7 mouse cellular contexts compared by ENCODE assay signal in the genomic region with DNA sequence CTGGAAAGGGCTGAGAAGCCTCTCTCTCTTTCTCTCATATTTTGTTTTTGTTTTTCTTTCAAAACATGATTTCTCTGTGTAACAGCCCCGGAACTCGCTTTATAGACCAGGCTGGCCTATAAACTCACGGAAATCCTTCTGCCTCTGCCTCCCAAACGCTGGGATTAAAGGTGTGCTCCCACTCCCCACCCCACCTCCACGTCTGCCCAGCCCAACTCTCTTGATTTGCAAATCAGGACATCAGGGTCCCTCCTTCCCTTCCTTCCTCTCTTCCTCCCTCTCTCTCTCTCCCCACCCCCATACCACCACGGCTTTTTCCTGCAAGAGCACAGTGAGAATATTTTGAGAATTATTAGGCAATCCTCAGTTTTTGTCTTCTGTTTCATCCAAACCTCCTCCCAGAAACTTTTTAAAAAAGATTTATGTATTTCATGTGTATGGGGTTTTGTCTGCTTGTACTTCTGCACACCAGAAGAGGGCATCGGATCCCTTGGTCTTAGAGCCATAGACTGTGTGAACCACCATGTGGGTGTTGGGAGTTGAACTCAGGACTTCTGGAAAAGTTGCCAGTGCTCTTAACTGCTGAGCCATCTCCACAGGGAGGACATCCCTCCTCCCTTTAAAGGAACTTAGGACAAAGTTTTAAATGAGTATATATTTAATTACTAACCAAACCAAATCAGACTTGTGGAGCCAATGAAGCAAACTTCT. TPM values are rescaled to one million over a fixed set of nuclear protein-coding genes. Genes with fewer than 3 reads are reported as not detected.
DNase-seq lines count a peak whose midpoint lies in the region; ATAC-seq lines count a peak whose summit lies in the region.

No protein-coding gene starts in this region.

- no peak overlapping the region for H3K4me3 ChIP-seq in heart, embryonic 15.5 days
- H3K4me3 ChIP-seq in heart, embryonic 11.5 days (ENCODE audit: low read depth, low read length): no peak overlapping the region
- no peak overlapping the region for H3K4me3 ChIP-seq in midbrain, embryonic 14.5 days (replicated peaks; ENCODE audit: low read depth, low read length)
- no peak overlapping the region for H3K4me3 ChIP-seq in midbrain, embryonic 11.5 days (ENCODE audit: low read depth, low read length)
- H3K4me3 ChIP-seq in limb, embryonic 12.5 days (replicated peaks): no peak overlapping the region

- no peak for ATAC-seq in heart, embryonic 15.5 days (replicated peaks; ENCODE audit: insufficient number of reproducible peaks, insufficient read depth, low FRiP score, low read depth)
- ATAC-seq in heart, embryonic 11.5 days (replicated peaks; ENCODE audit: insufficient number of reproducible peaks, low FRiP score, low TSS enrichment): no peak
- ATAC-seq in midbrain, embryonic 14.5 days (ENCODE audit: low FRiP score, low TSS enrichment): no peak
- no peak for ATAC-seq in midbrain, embryonic 11.5 days (ENCODE audit: low FRiP score)
- no peak for ATAC-seq in limb, embryonic 12.5 days (ENCODE audit: insufficient number of reproducible peaks, insufficient read depth, low FRiP score, low TSS enrichment, low read depth)
- no peak for ATAC-seq in inflammation-experienced regulatory T-cells, adult 6 months

- H3K27me3 ChIP-seq in heart, embryonic 15.5 days: no peaks in the 10 kb centered on the region
- H3K27me3 ChIP-seq in heart, embryonic 11.5 days (ENCODE audit: control insufficient read depth, insufficient read depth, low read length): no peaks in the 10 kb centered on the region
- H3K27me3 ChIP-seq in midbrain, embryonic 14.5 days (ENCODE audit: control insufficient read depth, insufficient read depth, low read length): no peaks in the 10 kb centered on the region
- no peaks in the 10 kb centered on the region for H3K27me3 ChIP-seq in midbrain, embryonic 11.5 days (ENCODE audit: control insufficient read depth, insufficient read depth, low read length)
- H3K27me3 ChIP-seq in limb, embryonic 12.5 days: no peaks in the 10 kb centered on the region

- no peaks in the 10 kb centered on the region for H3K9me3 ChIP-seq in heart, embryonic 15.5 days (replicated peaks)
- no peaks in the 10 kb centered on the region for H3K9me3 ChIP-seq in heart, embryonic 11.5 days (replicated peaks; ENCODE audit: control insufficient read depth, low read length)
- 0 out of 2 replicates have a peak, but pooled peaks cover 7% of the 10 kb centered on the region for H3K9me3 ChIP-seq in midbrain, embryonic 14.5 days (ENCODE audit: control insufficient read depth, low read length)
- H3K9me3 ChIP-seq in midbrain, embryonic 11.5 days (ENCODE audit: control insufficient read depth, low read length): no peaks in the 10 kb centered on the region
- H3K9me3 ChIP-seq in limb, embryonic 12.5 days: no peaks in the 10 kb centered on the region

- peak overlapping the region; percentile 73; the same call in 1 of the 2 replicates for H3K4me2 ChIP-seq in heart, embryonic 15.5 days
- H3K4me2 ChIP-seq in heart, embryonic 11.5 days: no peak overlapping the region
- peak overlapping the region; percentile 65 for H3K4me2 ChIP-seq in midbrain, embryonic 14.5 days (ENCODE audit: low read length)
- no peak overlapping the region for H3K4me2 ChIP-seq in midbrain, embryonic 11.5 days
- H3K4me2 ChIP-seq in limb, embryonic 12.5 days: peak overlapping the region; percentile 61; the same call in 1 of the 2 replicates

- 68% methylated on average over 7 of the region's 7 CpGs for WGBS in heart, embryonic 15.5 days
- WGBS in heart, embryonic 11.5 days (ENCODE audit: insufficient replicate concordance): 74% methylated on average over 7 of the region's 7 CpGs
- WGBS in midbrain, embryonic 14.5 days: 76% methylated on average over 7 of the region's 7 CpGs
- WGBS in midbrain, embryonic 11.5 days: 80% methylated on average over 7 of the region's 7 CpGs
- 75% methylated on average over 7 of the region's 7 CpGs for WGBS in limb, embryonic 12.5 days

- 0 out of 2 replicates have a peak, but pooled peaks cover 4% of the 10 kb centered on the region for H3K36me3 ChIP-seq in heart, embryonic 15.5 days
- no peaks in the 10 kb centered on the region for H3K36me3 ChIP-seq in heart, embryonic 11.5 days (ENCODE audit: control insufficient read depth, insufficient read depth, low read length)
- H3K36me3 ChIP-seq in midbrain, embryonic 14.5 days (ENCODE audit: control insufficient read depth, insufficient read depth, low read length): no peaks in the 10 kb centered on the region
- H3K36me3 ChIP-seq in midbrain, embryonic 11.5 days (ENCODE audit: control insufficient read depth, insufficient read depth, low read length): no peaks in the 10 kb centered on the region
- peaks cover 16% of the 10 kb centered on the region; the same call in 1 of the 2 replicates for H3K36me3 ChIP-seq in limb, embryonic 12.5 days

- no peak for DNase-seq in midbrain, embryonic 14.5 days
- DNase-seq in midbrain, embryonic 11.5 days (ENCODE audit: low spot score, missing footprints): no peak
- no peak for DNase-seq in gastrocnemius, postnatal 14 days

- intact Hi-C loops in gastrocnemius, postnatal 14 days (cut with DNase I; ENCODE audit: low total_unique reads): no loop called here

- 0 out of 2 replicates have a peak, but pooled peaks cover 2% of the 10 kb centered on the region for H3K4me1 ChIP-seq in heart, embryonic 15.5 days (replicated peaks)
- H3K4me1 ChIP-seq in heart, embryonic 11.5 days (ENCODE audit: control insufficient read depth, insufficient read depth, low read length): no peaks in the 10 kb centered on the region; the same call in 1 of the 2 replicates
- no peaks in the 10 kb centered on the region for H3K4me1 ChIP-seq in midbrain, embryonic 14.5 days (ENCODE audit: control insufficient read depth, insufficient read depth, low read length)
- H3K4me1 ChIP-seq in midbrain, embryonic 11.5 days (ENCODE audit: control insufficient read depth, insufficient read depth, low read length): peaks cover 3% of the 10 kb centered on the region; the same call in 1 of the 2 replicates
- peaks cover 5% of the 10 kb centered on the region; the same call in 1 of the 2 replicates for H3K4me1 ChIP-seq in limb, embryonic 12.5 days (replicated peaks)

- no peak overlapping the region for H3K9ac ChIP-seq in heart, embryonic 15.5 days
- H3K9ac ChIP-seq in heart, embryonic 11.5 days (ENCODE audit: low read depth, low read length): no peak overlapping the region
- no peak overlapping the region for H3K9ac ChIP-seq in midbrain, embryonic 14.5 days (replicated peaks; ENCODE audit: low read length)
- H3K9ac ChIP-seq in midbrain, embryonic 11.5 days (ENCODE audit: low read length): no peak overlapping the region
- no peak overlapping the region for H3K9ac ChIP-seq in limb, embryonic 12.5 days (replicated peaks)

- H3K27ac ChIP-seq in heart, embryonic 15.5 days: no peak overlapping the region
- no peak overlapping the region for H3K27ac ChIP-seq in heart, embryonic 11.5 days (ENCODE audit: low read depth, low read length)
- no peak overlapping the region for H3K27ac ChIP-seq in midbrain, embryonic 14.5 days (replicated peaks; ENCODE audit: low read depth, low read length)
- no peak overlapping the region for H3K27ac ChIP-seq in midbrain, embryonic 11.5 days (ENCODE audit: low read depth, low read length)
- no peak overlapping the region for H3K27ac ChIP-seq in limb, embryonic 12.5 days

RNA-seq across cellular contexts. Expression of a gene that starts 0.9 kb away (rescaled TPM):
- 6.2 and 6.4 TPM in 2 replicates for polyA plus RNA-seq in heart, embryonic 15.5 days (2015; fragmentation: Nextera tagmentation; extraction: Ambion mirVana)
- 6.7 and 8.3 TPM in 2 replicates for polyA plus RNA-seq in heart, embryonic 11.5 days (2014; fragmentation: Nextera tagmentation; extraction: Ambion mirVana)
- polyA plus RNA-seq in midbrain, embryonic 14.5 days (2014; fragmentation: Nextera tagmentation; extraction: Ambion mirVana): 9.4 and 10.2 TPM in 2 replicates
- polyA plus RNA-seq in midbrain, embryonic 11.5 days (2014; fragmentation: Nextera tagmentation; extraction: Ambion mirVana): 10.1 and 10.4 TPM in 2 replicates
- 10.9 and 11.1 TPM in 2 replicates for polyA plus RNA-seq in limb, embryonic 12.5 days (2016; fragmentation: Nextera tagmentation; extraction: Ambion mirVana)
- polyA plus RNA-seq in inflammation-experienced regulatory T-cells, adult 6 months (2017; shearing (Covaris generic)): 10 to 100 TPM in 2 of 3 experiments, 1 to 10 TPM in 1; 6.4 to 12.6 (median 11.9) TPM
- total RNA-seq in gastrocnemius, postnatal 14 days (2021): 1 to 10 TPM; 6.6 to 8.6 TPM

RNA-seq across cellular contexts. Expression of a gene that starts 17.0 kb away (rescaled TPM):
- polyA plus RNA-seq in heart, embryonic 15.5 days (2015; fragmentation: Nextera tagmentation; extraction: Ambion mirVana): 57.5 and 71.7 TPM in 2 replicates
- 68.6 and 70.6 TPM in 2 replicates for polyA plus RNA-seq in heart, embryonic 11.5 days (2014; fragmentation: Nextera tagmentation; extraction: Ambion mirVana)
- 56.5 and 63.7 TPM in 2 replicates for polyA plus RNA-seq in midbrain, embryonic 14.5 days (2014; fragmentation: Nextera tagmentation; extraction: Ambion mirVana)
- 68.0 and 69.5 TPM in 2 replicates for polyA plus RNA-seq in midbrain, embryonic 11.5 days (2014; fragmentation: Nextera tagmentation; extraction: Ambion mirVana)
- 58.6 and 62.8 TPM in 2 replicates for polyA plus RNA-seq in limb, embryonic 12.5 days (2016; fragmentation: Nextera tagmentation; extraction: Ambion mirVana)
- polyA plus RNA-seq in inflammation-experienced regulatory T-cells, adult 6 months (2017; shearing (Covaris generic)): 10 to 100 TPM; 43.3 to 63.7 (median 54.8) TPM
- 10 to 100 TPM; 26.2 to 27.3 TPM for total RNA-seq in gastrocnemius, postnatal 14 days (2021)

RNA-seq across cellular contexts. Expression of a gene that starts 17.1 kb away (rescaled TPM):
- polyA plus RNA-seq in heart, embryonic 15.5 days (2015; fragmentation: Nextera tagmentation; extraction: Ambion mirVana): 1.3 and 1.5 TPM in 2 replicates
- polyA plus RNA-seq in heart, embryonic 11.5 days (2014; fragmentation: Nextera tagmentation; extraction: Ambion mirVana): 0.69 and 0.93 TPM in 2 replicates
- polyA plus RNA-seq in midbrain, embryonic 14.5 days (2014; fragmentation: Nextera tagmentation; extraction: Ambion mirVana): 1.1 and 1.6 TPM in 2 replicates
- polyA plus RNA-seq in midbrain, embryonic 11.5 days (2014; fragmentation: Nextera tagmentation; extraction: Ambion mirVana): 1.0 TPM in 2 replicates
- 0.97 and 1.1 TPM in 2 replicates for polyA plus RNA-seq in limb, embryonic 12.5 days (2016; fragmentation: Nextera tagmentation; extraction: Ambion mirVana)
- under 1 TPM; 0.21 to 0.54 (median 0.24) TPM for polyA plus RNA-seq in inflammation-experienced regulatory T-cells, adult 6 months (2017; shearing (Covaris generic))
- total RNA-seq in gastrocnemius, postnatal 14 days (2021): under 1 TPM; 0.59 to 0.89 TPM

RNA-seq across cellular contexts. Expression of a gene that starts 52.0 kb away (rescaled TPM):
- polyA plus RNA-seq in heart, embryonic 15.5 days (2015; fragmentation: Nextera tagmentation; extraction: Ambion mirVana): 50.1 and 62.3 TPM in 2 replicates
- polyA plus RNA-seq in heart, embryonic 11.5 days (2014; fragmentation: Nextera tagmentation; extraction: Ambion mirVana): 60.4 and 60.6 TPM in 2 replicates
- polyA plus RNA-seq in midbrain, embryonic 14.5 days (2014; fragmentation: Nextera tagmentation; extraction: Ambion mirVana): 77.1 and 78.7 TPM in 2 replicates
- polyA plus RNA-seq in midbrain, embryonic 11.5 days (2014; fragmentation: Nextera tagmentation; extraction: Ambion mirVana): 91.5 and 93.6 TPM in 2 replicates
- 80.6 and 83.3 TPM in 2 replicates for polyA plus RNA-seq in limb, embryonic 12.5 days (2016; fragmentation: Nextera tagmentation; extraction: Ambion mirVana)
- 10 to 100 TPM; 66.0 to 86.7 (median 71.7) TPM for polyA plus RNA-seq in inflammation-experienced regulatory T-cells, adult 6 months (2017; shearing (Covaris generic))
- 10 to 100 TPM; 75.6 to 77.1 TPM for total RNA-seq in gastrocnemius, postnatal 14 days (2021)

Comparison
In these comparisons a context has a peak if more than half of its experiments do, and no peak if none do; other contexts are left out.
1. H3K4me2 ChIP-seq: peak in heart, embryonic 15.5 days (single experiment), midbrain, embryonic 14.5 days (single experiment) and limb, embryonic 12.5 days (single experiment); none in heart, embryonic 11.5 days (single experiment) and midbrain, embryonic 11.5 days (single experiment).